Mouse (Mus musculus) yolk sac, embryonic 10.5 days (tissue): ENCODE measurements at regions not wholly inside any gene's neighbourhood (a gene's known extent, or its start where the extent isn't known, plus 50 kb on each side); places are given as distances from the start of the nearest gene placed in this dataset.

Experiments used
- DNase-seq: peaks from one replicate; pipeline ENCODE4 v3.0.0-alpha.2; 2017; ENCODE audit warnings: low spot score

- no peak for DNase-seq
Observed at GRCm38 (mm10) chr7:117106691-117107191, 274.0 kb upstream of the Xylt1 start.

GRCm38 (mm10) chr7:117108391-117108790, 272.4 kb upstream of the Xylt1 start:
- no peak for DNase-seq

- DNase-seq, result no peak
Observed at GRCm38 (mm10) chr7:117127728-117128127, 253.1 kb upstream of the Xylt1 start.

- DNase-seq, result no peak
Observed at GRCm38 (mm10) chr7:117134869-117135268, 245.9 kb upstream of the Xylt1 start.

- no peak for DNase-seq
Observed at GRCm38 (mm10) chr7:117138681-117139080, 242.1 kb upstream of the Xylt1 start.

GRCm38 (mm10) chr7:117139245-117139970, 241.4 kb upstream of the Xylt1 start:
- no peak for DNase-seq

GRCm38 (mm10) chr7:117139971-117140247, 240.9 kb upstream of the Xylt1 start:
- no peak for DNase-seq

- no peak for DNase-seq
Observed at GRCm38 (mm10) chr7:117146809-117147208, 234.0 kb upstream of the Xylt1 start.

GRCm38 (mm10) chr7:117150355-117150754, 230.4 kb upstream of the Xylt1 start:
- no peak for DNase-seq

GRCm38 (mm10) chr7:117153826-117154550, 226.8 kb upstream of the Xylt1 start:
- no peak for DNase-seq

- DNase-seq, result no peak
Observed at GRCm38 (mm10) chr7:117161193-117161908, 219.4 kb upstream of the Xylt1 start.

GRCm38 (mm10) chr7:117174811-117175422, 205.9 kb upstream of the Xylt1 start:
- no peak for DNase-seq

- DNase-seq, result no peak
Observed at GRCm38 (mm10) chr7:117184011-117184410, 196.8 kb upstream of the Xylt1 start.

- no peak for DNase-seq
Observed at GRCm38 (mm10) chr7:117185891-117186290, 194.9 kb upstream of the Xylt1 start.

GRCm38 (mm10) chr7:117196611-117197010, 184.2 kb upstream of the Xylt1 start:
- DNase-seq, result no peak

- no peak for DNase-seq
Observed at GRCm38 (mm10) chr7:117226294-117226693, 154.5 kb upstream of the Xylt1 start.

- peak; percentile 44 for DNase-seq
Observed at GRCm38 (mm10) chr7:117229619-117230018, 151.2 kb upstream of the Xylt1 start.

GRCm38 (mm10) chr7:117256819-117257218, 124.0 kb upstream of the Xylt1 start:
- DNase-seq, result no peak

GRCm38 (mm10) chr7:117258557-117258956, 122.2 kb upstream of the Xylt1 start:
- no peak for DNase-seq

GRCm38 (mm10) chr7:117259151-117259550, 121.6 kb upstream of the Xylt1 start:
- no peak for DNase-seq

GRCm38 (mm10) chr7:117259674-117260294, 121.0 kb upstream of the Xylt1 start:
- no peak for DNase-seq

- no peak for DNase-seq
Observed at GRCm38 (mm10) chr7:117260596-117260995, 120.2 kb upstream of the Xylt1 start.
